Mouse (Mus musculus) C2C12 (cell line): Measurements from ENCODE around the gene Stambpl1. TPM values are rescaled to one million over a fixed set of nuclear protein-coding genes. Genes with fewer than 3 reads are reported as not detected.

Experiments
- H3K27me3 ChIP-seq: one replicate; pipeline ENCODE4 v1.6.1; 2011; ENCODE audit not compliant: control insufficient read depth, insufficient read depth, insufficient read length
- H3K36me3 ChIP-seq: one replicate; pipeline ENCODE4 v1.6.1; 2011; ENCODE audit not compliant: control insufficient read depth, insufficient read depth
- H3K4me3 ChIP-seq: one replicate; pipeline ENCODE4 v1.5.1; 2011; ENCODE audit warnings: mild to moderate bottlenecking, control low read depth; ENCODE audit not compliant: poor library complexity, insufficient read depth, severe bottlenecking
- H3K79me2 ChIP-seq: one replicate; pipeline ENCODE4 v1.6.1; 2011; ENCODE audit not compliant: control insufficient read depth, insufficient read depth
- H3K79me3 ChIP-seq: one replicate; pipeline ENCODE4 v1.6.1; 2011; ENCODE audit warnings: low read depth, control low read depth
- H3ac ChIP-seq: one replicate; pipeline ENCODE3; 2011; ENCODE audit warnings: low read depth; ENCODE audit not compliant: control insufficient read depth, insufficient read length
- CEBPB ChIP-seq: IDR thresholded peaks from one replicate; pipeline ENCODE4 v1.6.1; 2011; ENCODE audit warnings: low read depth, mild to moderate bottlenecking, control low read depth, moderate library complexity
- CTCF ChIP-seq: IDR thresholded peaks from one replicate; pipeline ENCODE4 v1.5.1; 2011; ENCODE audit not compliant: control insufficient read depth, insufficient read depth, insufficient read length
- FOSL1 ChIP-seq: IDR thresholded peaks from one replicate; pipeline ENCODE4 v1.8.0; 2011; ENCODE audit warnings: mild to moderate bottlenecking, low read length; ENCODE audit not compliant: poor library complexity, insufficient read depth, severe bottlenecking
- MAX ChIP-seq: IDR thresholded peaks from one replicate; pipeline ENCODE4 v1.6.1; 2011; ENCODE audit warnings: mild to moderate bottlenecking, control low read depth
- MYOD1 ChIP-seq: IDR thresholded peaks from one replicate; pipeline ENCODE4 v1.6.1; 2011; ENCODE audit warnings: low read depth; ENCODE audit not compliant: control insufficient read depth, insufficient read length
- MYOG ChIP-seq: IDR thresholded peaks from one replicate; pipeline ENCODE4 v1.6.1; 2011; ENCODE audit not compliant: control insufficient read depth, insufficient read length; ENCODE audit errors: extremely low read depth
- USF1 ChIP-seq: IDR thresholded peaks from one replicate; pipeline ENCODE4 v1.6.1; 2011; ENCODE audit warnings: low read depth, mild to moderate bottlenecking, control low read depth, moderate library complexity
- polyA plus RNA-seq: library from polyadenylated mRNA; unstranded; fragments of >200 nt; fragmentation: generic; extraction: Trizol; gene quantifications from one replicate; pipeline ENCODE4 v1.2.1, GENCODE M21; 2012; ENCODE audit warnings: missing spikeins

The Stambpl1 gene
- polyA plus RNA-seq, 1 experiment, result 19.0 TPM

DNA sequence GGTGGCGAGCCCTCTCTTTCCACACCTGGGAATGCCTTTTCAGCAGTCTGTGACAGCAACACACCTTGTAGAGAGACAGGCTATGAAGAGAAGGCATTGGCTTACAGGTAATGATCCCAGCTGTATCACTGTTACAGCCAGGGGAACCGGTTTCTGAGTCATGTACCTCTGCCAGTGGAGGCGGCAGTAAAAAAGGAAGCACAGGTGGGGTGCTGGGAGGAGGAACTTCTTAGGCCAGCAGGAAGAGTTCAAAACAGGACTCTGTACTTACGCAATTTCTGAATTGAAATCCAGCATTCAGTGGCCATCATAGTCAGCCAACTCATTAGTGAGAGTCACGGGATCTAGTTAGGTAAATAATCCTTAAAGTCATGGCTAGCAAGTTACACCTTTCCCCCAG lies 26.1 kb upstream of the Stambpl1 start, which contains the start of gene Ankrd22:
TSS of gene Ankrd22 (minus strand) at position 163 of the 400 bp plus-strand sequence.
- no peak within 1 kb of the TSS for H3ac ChIP-seq
- H3K79me3 ChIP-seq, result no peaks in the 10 kb centered on the region
- H3K36me3 ChIP-seq, result no peaks in the 10 kb centered on the region
- TF ChIP-seq MYOG (no peak), CEBPB (no peak), CTCF (no peak), MYOD1 (no peak), MAX (no peak), FOSL1 (no peak), USF1 (no peak)
- no peak within 1 kb of the TSS for H3K4me3 ChIP-seq
- H3K79me2 ChIP-seq, result no peaks in the 10 kb centered on the region
- no peaks in the 10 kb centered on the region for H3K27me3 ChIP-seq

- Histone ChIP-seq H3K27me3 (no peaks in the 10 kb centered on the region), H3K79me2 (no peaks in the 10 kb centered on the region), H3K79me3 (no peaks in the 10 kb centered on the region), H3ac (no peak overlapping the region), H3K4me3 (no peak overlapping the region), H3K36me3 (no peaks in the 10 kb centered on the region)
- no peak for TF ChIP-seq MYOD1
- TF ChIP-seq USF1, result no peak
- no peak for TF ChIP-seq CTCF
- no peak for TF ChIP-seq MYOG
- TF ChIP-seq FOSL1, result no peak
These were observed 25.6 kb upstream of the Stambpl1 start for GRCm38 (mm10) chr19:34166386-34166785.

DNA sequence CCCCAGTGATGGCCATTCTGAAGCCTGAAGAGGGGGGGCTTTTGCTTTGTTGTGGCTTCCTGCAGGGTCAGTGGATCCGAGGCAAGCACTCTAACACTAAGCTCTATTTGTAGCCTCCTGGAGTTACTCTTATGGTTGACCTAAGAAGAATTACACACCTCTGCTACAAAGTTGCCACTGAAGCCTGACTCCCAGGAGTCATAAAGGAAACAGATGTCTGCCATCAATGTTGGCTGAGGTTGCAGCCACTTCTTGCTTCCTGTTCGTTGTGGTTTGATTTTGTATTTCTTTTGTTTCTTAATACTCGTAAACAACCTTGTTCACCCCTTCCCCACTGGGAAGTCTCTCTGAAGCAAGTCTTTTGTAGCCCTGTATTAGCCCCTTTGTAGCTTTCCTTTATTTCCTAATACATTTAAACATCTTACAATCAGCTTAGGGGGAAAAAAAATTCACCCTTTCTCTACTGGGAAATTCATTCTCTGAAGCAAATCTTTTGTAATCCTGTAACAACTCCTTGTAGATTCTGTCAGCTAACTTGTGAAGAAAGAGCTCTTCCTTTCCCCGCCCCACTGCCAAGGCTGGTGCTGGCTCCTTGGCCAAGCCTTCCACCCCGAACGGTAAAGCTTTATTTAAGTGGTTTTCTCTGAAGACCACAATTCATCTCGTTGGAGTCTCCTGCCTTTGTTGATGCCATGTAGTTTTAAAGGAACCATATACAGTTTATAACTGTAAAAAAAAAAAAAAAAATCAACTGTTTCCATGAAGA lies 23.9 kb upstream of the Stambpl1 start:
- H3K79me3 ChIP-seq, result no peaks in the 10 kb centered on the region
- TF ChIP-seq CEBPB (no peak), CTCF (no peak), MAX (no peak), MYOG (no peak), USF1 (no peak), MYOD1 (no peak), FOSL1 (no peak)
- H3K4me3 ChIP-seq, result no peak overlapping the region
- no peaks in the 10 kb centered on the region for H3K36me3 ChIP-seq
- H3ac ChIP-seq, result no peak overlapping the region
- H3K27me3 ChIP-seq, result no peaks in the 10 kb centered on the region
- H3K79me2 ChIP-seq, result no peaks in the 10 kb centered on the region

DNA sequence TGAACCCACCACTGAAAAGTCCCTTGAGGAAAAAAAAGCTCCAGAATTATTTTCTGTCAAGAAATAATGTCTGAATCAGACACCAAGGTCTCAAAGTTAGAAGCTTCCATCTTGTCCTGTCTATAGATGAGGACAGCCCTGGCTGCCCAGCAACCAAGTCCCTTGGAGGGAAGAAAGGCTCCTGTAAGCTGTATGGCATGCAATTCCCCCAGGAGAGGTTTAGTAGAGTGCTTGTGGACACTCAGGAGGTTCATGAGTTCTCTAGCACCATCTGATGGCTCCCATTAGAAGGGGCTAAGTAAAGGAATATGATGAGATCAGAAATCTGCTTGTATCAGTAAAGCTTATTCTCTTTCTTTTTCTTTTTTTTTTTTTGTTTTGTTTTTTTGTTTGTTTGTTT lies 22.9 kb upstream of the Stambpl1 start:
- Histone ChIP-seq H3K4me3 (no peak overlapping the region), H3K27me3 (no peaks in the 10 kb centered on the region), H3K36me3 (no peaks in the 10 kb centered on the region), H3K79me2 (no peaks in the 10 kb centered on the region), H3ac (no peak overlapping the region), H3K79me3 (no peaks in the 10 kb centered on the region)
- TF ChIP-seq CEBPB, result no peak
- no peak for TF ChIP-seq MAX

- no peaks in the 10 kb centered on the region for H3K79me2 ChIP-seq
- no peak overlapping the region for H3K4me3 ChIP-seq
- no peaks in the 10 kb centered on the region for H3K27me3 ChIP-seq
- H3K36me3 ChIP-seq, result no peaks in the 10 kb centered on the region
- no peak overlapping the region for H3ac ChIP-seq
- H3K79me3 ChIP-seq, result no peaks in the 10 kb centered on the region
- TF ChIP-seq USF1, result no peak
- peak; percentile 12 for TF ChIP-seq FOSL1
These were observed 20.9 kb upstream of the Stambpl1 start for GRCm38 (mm10) chr19:34171167-34171566.

DNA sequence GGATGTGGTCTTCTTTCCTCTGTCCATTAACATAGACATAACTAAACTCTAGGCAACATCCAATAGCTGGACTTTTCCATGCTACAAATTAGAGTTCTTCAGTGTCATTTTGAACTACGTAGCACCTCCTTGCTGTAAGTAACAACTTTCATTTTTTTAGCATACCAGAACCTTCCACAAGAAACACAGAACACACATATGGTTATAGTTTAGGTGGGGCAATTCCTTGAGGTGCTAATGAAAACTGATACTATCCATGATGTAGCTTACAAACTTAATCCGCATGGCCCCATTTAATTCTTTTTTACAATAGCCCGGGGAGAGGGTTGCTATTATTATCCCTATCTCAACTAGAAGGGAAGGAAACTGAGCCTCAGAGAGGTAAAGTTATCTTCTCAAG lies 18.0 kb upstream of the Stambpl1 start:
- Histone ChIP-seq H3K36me3 (no peaks in the 10 kb centered on the region), H3K27me3 (no peaks in the 10 kb centered on the region), H3K4me3 (no peak overlapping the region), H3K79me2 (no peaks in the 10 kb centered on the region), H3K79me3 (no peaks in the 10 kb centered on the region), H3ac (no peak overlapping the region)
- TF ChIP-seq USF1 (no peak), MAX (no peak), MYOG (no peak), CEBPB (no peak), MYOD1 (no peak), CTCF (no peak), FOSL1 (no peak)
